Mouse (Mus musculus) kidney, postnatal 25 days (tissue): ENCODE measurements around the gene Utrn.
A peak's percentile ranks its signal among the peaks of the same experiment; 100 is the strongest.

Experiments
- DNase-seq, 2 experiments: peaks; one replicate each; pipeline ENCODE4 v3.0.0; 2021; ENCODE audit warnings: mixed read lengths in 2 of 2

Gene Utrn

GRCm38 (mm10) chr10:12868189-12869028 lies 756 bp downstream of the Utrn start:
- DNase-seq = peak; percentile 71 to 89

- DNase-seq = no peak
These were observed 1.4 kb downstream of the Utrn start for GRCm38 (mm10) chr10:12867733-12868188.

GRCm38 (mm10) chr10:12866971-12867732 lies 2.0 kb downstream of the Utrn start:
- DNase-seq = peak; percentile 23 to 55

- peak in 1 of 2 experiments; percentile 40 for DNase-seq
These were observed 4.0 kb downstream of the Utrn start for GRCm38 (mm10) chr10:12865201-12865600.

- no peak for DNase-seq
These were observed 5.6 kb downstream of the Utrn start for GRCm38 (mm10) chr10:12863581-12863980.

- DNase-seq = no peak
These were observed 7.1 kb downstream of the Utrn start for GRCm38 (mm10) chr10:12862047-12862446.

- DNase-seq = no peak
These were observed 7.8 kb downstream of the Utrn start for GRCm38 (mm10) chr10:12861381-12861780.

- DNase-seq = no peak
These were observed 8.4 kb downstream of the Utrn start for GRCm38 (mm10) chr10:12860765-12861164.

- DNase-seq = no peak
These were observed 8.8 kb downstream of the Utrn start for GRCm38 (mm10) chr10:12860331-12860730.

GRCm38 (mm10) chr10:12858017-12858416 lies 11.1 kb downstream of the Utrn start:
- DNase-seq = no peak

GRCm38 (mm10) chr10:12854298-12854697 lies 14.9 kb downstream of the Utrn start:
- DNase-seq = peak; percentile 78 to 79

- DNase-seq = no peak
These were observed 15.4 kb downstream of the Utrn start for GRCm38 (mm10) chr10:12853776-12854175.

- no peak for DNase-seq
These were observed 16.0 kb downstream of the Utrn start for GRCm38 (mm10) chr10:12853196-12853620.

- DNase-seq = peak; percentile 29 to 44
These were observed 16.6 kb downstream of the Utrn start for GRCm38 (mm10) chr10:12852416-12853195.

GRCm38 (mm10) chr10:12850781-12851471 lies 18.2 kb downstream of the Utrn start:
- DNase-seq = no peak

GRCm38 (mm10) chr10:12848322-12849108 lies 20.6 kb downstream of the Utrn start:
- DNase-seq = no peak

GRCm38 (mm10) chr10:12842543-12842942 lies 26.6 kb downstream of the Utrn start:
- no peak for DNase-seq

GRCm38 (mm10) chr10:12841497-12841896 lies 27.7 kb downstream of the Utrn start:
- DNase-seq = no peak

GRCm38 (mm10) chr10:12837636-12838035 lies 31.5 kb downstream of the Utrn start:
- peak; percentile 59 to 64 for DNase-seq

- peak in 1 of 2 experiments; percentile 56 for DNase-seq
These were observed 32.9 kb downstream of the Utrn start for GRCm38 (mm10) chr10:12836048-12836816.

- DNase-seq = no peak
These were observed 35.0 kb downstream of the Utrn start for GRCm38 (mm10) chr10:12834215-12834614.
